Mouse (Mus musculus) bone marrow, adult 2 months (tissue): ENCODE data around the gene Gemin8.

Experiments
- CTCF ChIP-seq: fragments of 200-500 bp; IDR thresholded peaks from 2 replicates; pipeline ENCODE4 v1.5.1; 2011; ENCODE audit warnings: low read length, control low read depth; ENCODE audit not compliant: control insufficient read depth, insufficient read depth
- POLR2A ChIP-seq: fragments of 200-500 bp; IDR thresholded peaks from 2 replicates; pipeline ENCODE4 v1.6.1; 2011; ENCODE audit warnings: low read depth, mild to moderate bottlenecking, control low read depth, low read length, borderline replicate concordance; ENCODE audit not compliant: control insufficient read depth

GRCm38 (mm10) chrX:166177929-166178328, 7.7 kb downstream of the Gemin8 start:
- TF ChIP-seq CTCF: no peak
- no peak for TF ChIP-seq POLR2A
